Mouse (Mus musculus): ENCODE measurements around the gene Hrct1.

Hrct1 gene

DNA sequence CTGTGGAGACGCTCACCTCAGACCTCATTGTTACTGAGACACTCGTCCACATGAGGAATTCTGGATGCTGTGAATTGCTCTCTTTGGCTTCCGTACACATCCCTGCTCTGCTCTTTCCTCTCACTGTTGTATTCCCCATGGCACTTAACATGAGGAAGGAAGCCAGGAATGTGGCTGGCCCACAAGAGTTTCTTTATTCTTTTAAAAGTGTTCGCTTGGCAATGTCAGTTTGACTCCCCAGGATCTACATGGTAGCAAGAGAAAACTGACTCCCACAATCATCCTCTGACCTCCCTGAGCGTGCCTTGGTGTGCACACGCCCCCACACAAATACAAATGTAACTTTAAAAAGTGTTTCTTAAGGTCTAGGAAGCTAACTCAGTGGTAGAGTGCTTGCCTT lies 44.6 kb downstream of the Hrct1 start:
- CTCF ChIA-PET = no interaction called here

DNA sequence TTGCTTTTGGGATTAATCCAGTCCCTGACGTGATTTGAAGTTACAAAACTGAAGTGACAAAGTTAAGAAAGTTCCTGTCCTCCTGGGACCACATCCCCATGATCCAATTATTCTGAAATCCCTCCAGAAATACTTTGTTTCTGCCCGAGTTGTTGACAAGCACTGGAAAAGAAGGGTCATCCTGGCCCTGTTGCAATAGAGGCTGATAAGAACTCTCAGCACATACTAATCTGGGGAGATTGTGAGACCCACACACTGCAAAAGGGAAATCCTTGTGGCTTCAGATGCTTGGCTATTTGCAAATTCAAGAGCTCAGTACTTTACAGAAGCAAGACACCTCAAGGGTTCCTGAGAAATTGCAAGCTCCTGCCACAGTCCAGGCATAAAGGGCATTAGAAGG lies 45.3 kb downstream of the Hrct1 start:
- CTCF ChIA-PET = no interaction called here

Measured in spleen, embryonic (tissue).